Mouse (Mus musculus): ENCODE results near the gene Plcd3.

Plcd3 gene

GRCm38 (mm10) chr11:103111881-103112551 is 10.6 kb upstream of the Plcd3 start:
- no peak for TF ChIP-seq GATA4 (IDR thresholded peaks at IDR 0.05; ENCODE audit: insufficient replicate concordance, low read length)

- no peak for TF ChIP-seq GATA4 (IDR thresholded peaks at IDR 0.05; ENCODE audit: insufficient replicate concordance, low read length)
Measured at GRCm38 (mm10) chr11:103111301-103111700, 9.8 kb upstream of the Plcd3 start.

GRCm38 (mm10) chr11:103106386-103106785 is 4.9 kb upstream of the Plcd3 start:
- no peak for TF ChIP-seq GATA4 (IDR thresholded peaks at IDR 0.05; ENCODE audit: insufficient replicate concordance, low read length)

- no peak for TF ChIP-seq GATA4 (IDR thresholded peaks at IDR 0.05; ENCODE audit: insufficient replicate concordance, low read length)
Measured at GRCm38 (mm10) chr11:103105810-103106209, 4.4 kb upstream of the Plcd3 start.

GRCm38 (mm10) chr11:103105180-103105725 is 3.8 kb upstream of the Plcd3 start:
- TF ChIP-seq GATA4 (IDR thresholded peaks at IDR 0.05; ENCODE audit: insufficient replicate concordance, low read length): no peak

GRCm38 (mm10) chr11:103104469-103104868 is 3.0 kb upstream of the Plcd3 start:
- TF ChIP-seq GATA4 (IDR thresholded peaks at IDR 0.05; ENCODE audit: insufficient replicate concordance, low read length): no peak

- TF ChIP-seq GATA4 (IDR thresholded peaks at IDR 0.05; ENCODE audit: insufficient replicate concordance, low read length): no peak
Measured at GRCm38 (mm10) chr11:103103621-103104020, 2.2 kb upstream of the Plcd3 start.

- TF ChIP-seq GATA4 (IDR thresholded peaks at IDR 0.05; ENCODE audit: insufficient replicate concordance, low read length): peak; percentile 39; the same call in 1 of the 2 replicates
Measured at GRCm38 (mm10) chr11:103102725-103103349, 1.4 kb upstream of the Plcd3 start.

GRCm38 (mm10) chr11:103101866-103102501 is 526 bp upstream of the Plcd3 start:
- TF ChIP-seq GATA4 (IDR thresholded peaks at IDR 0.05; ENCODE audit: insufficient replicate concordance, low read length): no peak

- TF ChIP-seq GATA4 (IDR thresholded peaks at IDR 0.05; ENCODE audit: insufficient replicate concordance, low read length): no peak
Measured at GRCm38 (mm10) chr11:103100361-103100760, 1.1 kb downstream of the Plcd3 start.

- TF ChIP-seq GATA4 (IDR thresholded peaks at IDR 0.05; ENCODE audit: insufficient replicate concordance, low read length): no peak
Measured at GRCm38 (mm10) chr11:103099352-103099940, 2.0 kb downstream of the Plcd3 start.

GRCm38 (mm10) chr11:103098531-103099190 is 2.8 kb downstream of the Plcd3 start:
- no peak for TF ChIP-seq GATA4 (IDR thresholded peaks at IDR 0.05; ENCODE audit: insufficient replicate concordance, low read length)

- TF ChIP-seq GATA4 (IDR thresholded peaks at IDR 0.05; ENCODE audit: insufficient replicate concordance, low read length): no peak
Measured at GRCm38 (mm10) chr11:103096979-103097894, 4.2 kb downstream of the Plcd3 start.

- no peak for TF ChIP-seq GATA4 (IDR thresholded peaks at IDR 0.05; ENCODE audit: insufficient replicate concordance, low read length)
Measured at GRCm38 (mm10) chr11:103095801-103096200, 5.7 kb downstream of the Plcd3 start.
